In genomic region chr10:108089375-108089981, GRCm38 (mm10) we compare ENCODE assay signal across 8 mouse cellular contexts.
DNase-seq lines count a peak whose midpoint lies in the region; ATAC-seq and TF ChIP-seq lines count a peak whose summit lies in the region.

No protein-coding gene starts in this region.

- 0 out of 2 replicates have a peak overlapping the region, but pooled peaks have one; percentile 26 for H3K27ac ChIP-seq in hindbrain, postnatal 0 days
- H3K27ac ChIP-seq in hindbrain, embryonic 11.5 days (ENCODE audit: low read depth, low read length) = no peak overlapping the region

- no peaks in the 10 kb centered on the region for H3K4me1 ChIP-seq in hindbrain, postnatal 0 days (ENCODE audit: insufficient read depth, low read length)
- H3K4me1 ChIP-seq in hindbrain, embryonic 11.5 days (replicated peaks; ENCODE audit: control insufficient read depth, insufficient read depth, low read length) = no peaks in the 10 kb centered on the region

- H3K9me3 ChIP-seq in hindbrain, postnatal 0 days (ENCODE audit: low read length) = no peaks in the 10 kb centered on the region
- no peaks in the 10 kb centered on the region for H3K9me3 ChIP-seq in hindbrain, embryonic 11.5 days (ENCODE audit: control insufficient read depth, low read length)

- no peak for ATAC-seq in hindbrain, postnatal 0 days
- no peak for ATAC-seq in hindbrain, embryonic 11.5 days (ENCODE audit: low FRiP score)

- peak; percentile 48 for DNase-seq in hindbrain, postnatal 0 days (ENCODE audit: low spot score)
- no peak for DNase-seq in hindbrain, embryonic 11.5 days (ENCODE audit: low spot score)
- peak; percentile 22 for DNase-seq in MN1 (ENCODE audit: low spot score)
- peak; percentile 58 for DNase-seq in heart, adult 8-10 months (ENCODE audit: low spot score)
- DNase-seq in kidney, postnatal 4 days = peak; percentile 49 to 59
- DNase-seq in T-cell, adult 2 months (ENCODE audit: low spot score) = no peak
- no peak for DNase-seq in layer of hippocampus, adult 9-10 months (ENCODE audit: low spot score)
- DNase-seq in adrenal gland, adult 2 months = no peak

- no peak overlapping the region for H3K4me3 ChIP-seq in hindbrain, postnatal 0 days (ENCODE audit: low read length)
- H3K4me3 ChIP-seq in hindbrain, embryonic 11.5 days (ENCODE audit: low read depth, low read length) = no peak overlapping the region

- H3K27me3 ChIP-seq in hindbrain, postnatal 0 days (ENCODE audit: insufficient read depth, low read length) = no peaks in the 10 kb centered on the region
- H3K27me3 ChIP-seq in hindbrain, embryonic 11.5 days (ENCODE audit: control insufficient read depth, insufficient read depth, low read length) = no peaks in the 10 kb centered on the region

- no peak for TF ChIP-seq CTCF in hindbrain, postnatal 0 days (IDR thresholded peaks at IDR 0.05; ENCODE audit: low read depth)

- H3K4me2 ChIP-seq in hindbrain, postnatal 0 days (ENCODE audit: low read depth, low read length) = no peak overlapping the region
- no peak overlapping the region for H3K4me2 ChIP-seq in hindbrain, embryonic 11.5 days (replicated peaks; ENCODE audit: low read depth, low read length)

- WGBS in hindbrain, postnatal 0 days = 47% methylated on average over 8 of the region's 8 CpGs
- WGBS in hindbrain, embryonic 11.5 days = 61% methylated on average over 8 of the region's 8 CpGs

- no peaks in the 10 kb centered on the region for H3K36me3 ChIP-seq in hindbrain, postnatal 0 days (ENCODE audit: insufficient read depth, low read length)
- no peaks in the 10 kb centered on the region for H3K36me3 ChIP-seq in hindbrain, embryonic 11.5 days (ENCODE audit: control insufficient read depth, insufficient read depth, low read length)

- H3K9ac ChIP-seq in hindbrain, postnatal 0 days (replicated peaks; ENCODE audit: low read length) = no peak overlapping the region
- no peak overlapping the region for H3K9ac ChIP-seq in hindbrain, embryonic 11.5 days (ENCODE audit: low read depth, low read length)

Comparison
In these comparisons a context has a peak if more than half of its experiments do, and no peak if none do; other contexts are left out.
1. DNase-seq: peak in hindbrain, postnatal 0 days (single experiment), MN1 (single experiment), heart, adult 8-10 months (single experiment) and kidney, postnatal 4 days (2 of 2); none in hindbrain, embryonic 11.5 days (single experiment), T-cell, adult 2 months (single experiment), layer of hippocampus, adult 9-10 months (single experiment) and adrenal gland, adult 2 months (single experiment).